Mouse (Mus musculus): ENCODE measurements at regions not wholly inside any gene's neighbourhood (a gene's known extent, or its start where the extent isn't known, plus 50 kb on each side); places are given as distances from the start of the nearest gene placed in this dataset.

GRCm38 (mm10) chr9:24899206-24899928 is 125.3 kb upstream of the Tbx20 start:
- H3K36me3 ChIP-seq (replicated peaks): no peaks in the 10 kb centered on the region
- WGBS (ENCODE audit: insufficient replicate concordance): 33% methylated on average over 7 of the region's 7 CpGs
- no peak overlapping the region for H3K4me3 ChIP-seq (replicated peaks)
- no peak for ATAC-seq (ENCODE audit: insufficient read depth)
- H3K4me2 ChIP-seq: no peak overlapping the region
- H3K9me3 ChIP-seq (replicated peaks): no peaks in the 10 kb centered on the region
- no peak overlapping the region for H3K27ac ChIP-seq (replicated peaks)
- H3K27me3 ChIP-seq: no peaks in the 10 kb centered on the region
- H3K9ac ChIP-seq: no peak overlapping the region
- no peaks in the 10 kb centered on the region; the same call in 1 of the 2 replicates for H3K4me1 ChIP-seq (replicated peaks)

DNA sequence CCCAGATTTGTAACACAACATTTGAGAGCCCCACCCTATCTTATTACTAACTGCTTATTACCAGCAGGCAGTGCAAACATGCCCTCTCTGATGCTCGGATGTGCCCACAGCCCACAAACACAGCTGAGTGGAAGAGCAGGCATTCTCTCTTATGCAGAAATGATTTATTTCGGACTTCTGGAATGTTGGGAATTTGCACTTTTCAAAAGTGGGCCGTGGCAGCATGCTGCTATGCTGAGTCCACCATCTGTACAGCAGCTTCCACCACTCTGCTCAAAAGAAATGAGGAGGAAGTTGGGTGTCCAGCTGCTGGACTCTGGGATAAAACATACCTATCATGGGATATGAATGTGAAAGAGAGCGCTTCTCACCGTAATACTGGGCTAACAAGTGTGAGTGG is 129.6 kb upstream of the Tbx20 start:
- H3K4me2 ChIP-seq: no peak overlapping the region
- no peak overlapping the region for H3K4me3 ChIP-seq (replicated peaks)
- H3K36me3 ChIP-seq (replicated peaks): no peaks in the 10 kb centered on the region
- no peak overlapping the region for H3K9ac ChIP-seq
- WGBS (ENCODE audit: insufficient replicate concordance): 61% methylated on average over 5 of the region's 5 CpGs
- no peaks in the 10 kb centered on the region for H3K9me3 ChIP-seq (replicated peaks)
- ATAC-seq (ENCODE audit: insufficient read depth): no peak
- H3K27me3 ChIP-seq: no peaks in the 10 kb centered on the region
- H3K4me1 ChIP-seq (replicated peaks): no peaks in the 10 kb centered on the region; the same call in 1 of the 2 replicates
- no peak overlapping the region for H3K27ac ChIP-seq (replicated peaks)

- no peaks in the 10 kb centered on the region for H3K27me3 ChIP-seq
- ATAC-seq (ENCODE audit: insufficient read depth): no peak
- no peak overlapping the region for H3K9ac ChIP-seq
- no peaks in the 10 kb centered on the region for H3K9me3 ChIP-seq (replicated peaks)
- H3K36me3 ChIP-seq (replicated peaks): no peaks in the 10 kb centered on the region
- WGBS (ENCODE audit: insufficient replicate concordance): 60% methylated on average over 8 of the region's 8 CpGs
- H3K4me3 ChIP-seq (replicated peaks): no peak overlapping the region
- H3K4me2 ChIP-seq: no peak overlapping the region
- H3K27ac ChIP-seq (replicated peaks): no peak overlapping the region
- H3K4me1 ChIP-seq (replicated peaks): peaks cover 14% of the 10 kb centered on the region; the same call in 1 of the 2 replicates
Measured at GRCm38 (mm10) chr9:24909086-24909979, 135.2 kb upstream of the Tbx20 start.

DNA sequence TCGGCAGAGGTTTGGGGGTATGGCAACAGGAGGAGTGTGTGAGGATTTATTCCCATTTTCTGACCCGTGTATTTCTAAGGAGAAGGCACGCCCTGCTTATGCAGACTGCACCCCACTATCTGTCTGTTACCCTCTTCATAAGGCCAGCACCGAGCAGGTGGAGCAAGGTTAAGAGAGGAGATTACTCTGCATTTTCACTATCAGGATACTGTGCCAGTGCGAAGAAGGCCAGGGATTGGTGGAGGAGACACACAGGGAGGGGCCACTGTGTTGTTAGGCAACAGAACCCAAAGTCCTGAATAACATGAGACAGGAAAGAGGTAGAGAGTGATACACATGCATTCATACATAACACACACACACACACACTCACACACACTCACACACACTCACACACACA is 136.6 kb upstream of the Tbx20 start:
- H3K36me3 ChIP-seq (replicated peaks): no peaks in the 10 kb centered on the region
- peak overlapping the region; percentile 58 for H3K27ac ChIP-seq (replicated peaks)
- H3K4me1 ChIP-seq (replicated peaks): peaks cover 14% of the 10 kb centered on the region; the same call in 1 of the 2 replicates
- H3K4me3 ChIP-seq (replicated peaks): no peak overlapping the region
- no peaks in the 10 kb centered on the region for H3K9me3 ChIP-seq (replicated peaks)
- no peak overlapping the region for H3K9ac ChIP-seq
- 40% methylated on average over 5 of the region's 5 CpGs for WGBS (ENCODE audit: insufficient replicate concordance)
- peak; percentile 98 for ATAC-seq (ENCODE audit: insufficient read depth)
- H3K27me3 ChIP-seq: no peaks in the 10 kb centered on the region
- H3K4me2 ChIP-seq: peak overlapping the region; percentile 16; the same call in 1 of the 2 replicates

DNA sequence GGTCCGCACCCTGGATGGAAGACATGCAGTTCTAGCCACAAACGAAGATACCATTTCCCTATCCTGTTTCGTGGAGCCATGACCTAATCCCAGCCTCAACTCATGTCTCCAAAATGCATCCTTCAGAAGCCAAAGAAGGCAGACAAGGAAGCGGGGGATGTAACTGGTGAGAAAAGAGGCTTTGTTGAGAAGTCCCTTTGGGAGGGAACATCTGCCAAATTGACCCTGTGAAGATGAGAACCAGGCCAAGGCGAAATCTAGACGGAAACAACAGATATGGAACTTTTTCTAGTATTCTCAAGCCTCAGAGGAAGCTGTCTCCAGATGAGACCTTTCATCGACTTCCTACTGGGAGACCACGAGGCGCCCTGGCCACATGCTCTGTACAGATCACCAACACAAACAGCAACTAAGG is 145.9 kb upstream of the Tbx20 start:
- no peak overlapping the region for H3K4me2 ChIP-seq
- WGBS (ENCODE audit: insufficient replicate concordance): 45% methylated on average over 9 of the region's 9 CpGs
- no peaks in the 10 kb centered on the region for H3K9me3 ChIP-seq (replicated peaks)
- H3K36me3 ChIP-seq (replicated peaks): no peaks in the 10 kb centered on the region
- H3K4me3 ChIP-seq (replicated peaks): no peak overlapping the region
- H3K4me1 ChIP-seq (replicated peaks): no peaks in the 10 kb centered on the region; the same call in 1 of the 2 replicates
- no peak overlapping the region for H3K27ac ChIP-seq (replicated peaks)
- H3K9ac ChIP-seq: no peak overlapping the region
- ATAC-seq (ENCODE audit: insufficient read depth): no peak
- no peaks in the 10 kb centered on the region for H3K27me3 ChIP-seq

DNA sequence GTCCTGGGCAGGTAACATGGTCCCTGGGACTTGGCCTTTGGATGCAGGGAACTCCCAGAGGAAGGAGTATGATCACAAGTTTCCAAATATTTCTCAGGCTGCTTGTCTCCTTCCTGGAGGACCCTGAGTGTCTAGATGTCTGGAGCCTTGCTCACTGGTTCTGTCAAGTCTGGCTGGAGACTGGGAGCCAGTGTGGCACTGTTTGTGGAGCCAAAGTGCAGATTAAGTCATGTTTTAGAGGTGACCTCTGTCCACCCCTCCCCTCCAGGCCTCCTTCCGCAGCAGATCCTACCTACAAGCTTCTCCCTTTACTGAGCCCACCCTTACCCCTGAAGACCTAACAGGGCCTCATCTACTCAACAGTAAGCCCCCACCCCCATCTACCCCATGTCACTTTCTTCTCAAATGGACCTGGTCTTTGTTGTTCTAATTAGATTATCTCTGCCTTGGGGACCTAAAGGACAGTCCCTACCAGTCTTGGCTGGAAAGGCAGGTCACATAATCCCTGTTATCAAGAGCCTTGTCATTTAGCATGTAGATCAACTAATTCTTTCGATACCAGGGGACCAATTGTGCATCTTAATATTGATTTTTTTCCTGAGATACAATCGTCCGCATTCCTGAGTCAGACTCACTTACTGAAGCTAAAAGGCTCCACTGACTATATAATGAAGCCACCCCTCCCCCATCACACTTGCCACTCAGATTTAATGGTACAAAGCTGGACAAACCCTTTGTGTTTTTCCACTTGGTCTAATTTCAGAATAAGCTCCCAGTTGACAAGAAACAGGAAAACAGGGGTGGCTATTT is 148.2 kb upstream of the Tbx20 start:
- ATAC-seq (ENCODE audit: insufficient read depth): no peak

DNA sequence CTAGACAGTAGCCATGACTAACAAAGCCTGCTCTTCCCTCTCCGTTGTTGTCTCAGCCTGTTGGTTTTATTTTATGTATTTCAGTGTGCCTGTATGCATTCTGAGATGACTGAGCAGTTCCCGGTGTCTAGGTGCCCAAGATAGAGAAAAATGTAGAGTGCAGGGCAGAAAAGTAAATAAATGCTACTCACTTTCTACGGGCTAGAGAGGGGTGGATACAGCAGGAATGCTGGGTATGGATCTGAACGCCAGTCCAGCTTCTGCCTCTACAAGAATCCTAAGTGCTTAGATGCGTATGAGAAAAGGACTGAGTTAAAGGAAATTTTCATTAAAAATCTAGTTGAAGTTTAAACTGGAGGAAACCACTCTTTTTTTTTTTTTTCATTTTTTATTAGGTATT is 149.4 kb upstream of the Tbx20 start:
- H3K27ac ChIP-seq (replicated peaks): no peak overlapping the region
- no peak for ATAC-seq (ENCODE audit: insufficient read depth)
- no peak overlapping the region for H3K4me2 ChIP-seq
- H3K36me3 ChIP-seq (replicated peaks): no peaks in the 10 kb centered on the region
- H3K4me1 ChIP-seq (replicated peaks): no peaks in the 10 kb centered on the region; the same call in 1 of the 2 replicates
- H3K9me3 ChIP-seq (replicated peaks): no peaks in the 10 kb centered on the region
- no peak overlapping the region for H3K4me3 ChIP-seq (replicated peaks)
- 61% methylated on average over 5 of the region's 5 CpGs for WGBS (ENCODE audit: insufficient replicate concordance)
- no peak overlapping the region for H3K9ac ChIP-seq
- H3K27me3 ChIP-seq: no peaks in the 10 kb centered on the region

More for the DNA sequence above, 148.2 kb upstream of the Tbx20 start:
- no peak overlapping the region for H3K4me2 ChIP-seq
- H3K9me3 ChIP-seq (replicated peaks): no peaks in the 10 kb centered on the region
- no peak overlapping the region for H3K27ac ChIP-seq (replicated peaks)
- 61% methylated on average over 4 of the region's 4 CpGs for WGBS (ENCODE audit: insufficient replicate concordance)
- H3K36me3 ChIP-seq (replicated peaks): no peaks in the 10 kb centered on the region
- no peaks in the 10 kb centered on the region for H3K27me3 ChIP-seq
- H3K4me1 ChIP-seq (replicated peaks): no peaks in the 10 kb centered on the region; the same call in 1 of the 2 replicates
- no peak overlapping the region for H3K9ac ChIP-seq
- H3K4me3 ChIP-seq (replicated peaks): no peak overlapping the region

- H3K27me3 ChIP-seq: no peaks in the 10 kb centered on the region
- no peak overlapping the region for H3K4me3 ChIP-seq (replicated peaks)
- no peaks in the 10 kb centered on the region for H3K4me1 ChIP-seq (replicated peaks)
- no peaks in the 10 kb centered on the region for H3K9me3 ChIP-seq (replicated peaks)
- WGBS (ENCODE audit: insufficient replicate concordance): 34% methylated on average over 3 of the region's 3 CpGs
- H3K4me2 ChIP-seq: no peak overlapping the region
- no peak overlapping the region for H3K9ac ChIP-seq
- no peak for ATAC-seq (ENCODE audit: insufficient read depth)
- H3K27ac ChIP-seq (replicated peaks): no peak overlapping the region
- no peaks in the 10 kb centered on the region for H3K36me3 ChIP-seq (replicated peaks)
Measured at GRCm38 (mm10) chr9:24937731-24938130, 151.5 kb upstream of the Gm10181 start.

DNA sequence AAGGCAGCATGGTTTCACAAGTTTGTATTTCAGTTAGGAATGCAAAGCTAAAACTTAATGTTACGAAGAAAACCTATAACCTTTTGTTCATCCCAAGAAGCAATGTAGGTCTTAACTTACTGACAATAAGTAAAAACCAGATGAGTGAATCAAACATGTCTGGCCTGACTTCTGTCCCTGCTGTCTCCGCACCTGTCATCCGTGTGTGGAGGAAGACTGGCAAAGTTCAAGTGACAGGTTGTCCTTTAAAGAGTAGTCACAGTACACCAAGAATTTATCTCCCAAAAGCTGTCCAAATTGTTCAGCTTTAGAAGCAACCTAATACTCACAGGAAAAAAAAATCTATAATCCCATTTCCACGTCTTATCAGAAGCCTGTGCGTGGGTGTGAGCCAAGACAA is 146.3 kb upstream of the Gm10181 start:
- no peak for ATAC-seq (ENCODE audit: insufficient read depth)

GRCm38 (mm10) chr9:24943830-24944229 is 145.4 kb upstream of the Gm10181 start:
- H3K4me1 ChIP-seq (replicated peaks): no peaks in the 10 kb centered on the region

More for the DNA sequence above, 146.3 kb upstream of the Gm10181 start:
- no peaks in the 10 kb centered on the region for H3K27me3 ChIP-seq
- no peaks in the 10 kb centered on the region for H3K36me3 ChIP-seq (replicated peaks)
- H3K4me3 ChIP-seq (replicated peaks): no peak overlapping the region
- no peak overlapping the region for H3K27ac ChIP-seq (replicated peaks)
- no peaks in the 10 kb centered on the region for H3K4me1 ChIP-seq (replicated peaks)
- no peak overlapping the region for H3K9ac ChIP-seq
- H3K9me3 ChIP-seq (replicated peaks): no peaks in the 10 kb centered on the region
- WGBS (ENCODE audit: insufficient replicate concordance): 58% methylated on average over 5 of the region's 5 CpGs
- no peak overlapping the region for H3K4me2 ChIP-seq

More at GRCm38 (mm10) chr9:24943830-24944229, 145.4 kb upstream of the Gm10181 start:
- Histone ChIP-seq H3K4me3 (replicated peaks) (no peak overlapping the region), H3K9ac (no peak overlapping the region), H3K9me3 (replicated peaks) (no peaks in the 10 kb centered on the region), H3K27me3 (no peaks in the 10 kb centered on the region), H3K4me2 (no peak overlapping the region), H3K36me3 (replicated peaks) (no peaks in the 10 kb centered on the region), H3K27ac (replicated peaks) (no peak overlapping the region)
- no peak for ATAC-seq (ENCODE audit: insufficient read depth)
- WGBS (ENCODE audit: insufficient replicate concordance): 31% methylated on average over 6 of the region's 6 CpGs
